ENCODE assay signal across 14 mouse cellular contexts in genomic region chr14:47937081-47937651, GRCm38 (mm10).
DNase-seq lines count a peak whose midpoint lies in the region; ATAC-seq and TF ChIP-seq lines count a peak whose summit lies in the region.
"Had no signal": no experiment of that assay in that cellular context is flagged by ENCODE, and none has a peak within 500 bp of the region (broad histone marks: within the 10 kb centered on the region; RNA-seq: fewer than 3 reads in every experiment).

No protein-coding gene starts in this region.

- H3K27ac ChIP-seq in forebrain, postnatal 0 days (ENCODE audit: low read depth, low read length) = no peak overlapping the region
- H3K27ac ChIP-seq in forebrain, embryonic 15.5 days (replicated peaks) = no peak overlapping the region
- no peak overlapping the region for H3K27ac ChIP-seq in lung, postnatal 0 days (ENCODE audit: low read length)

- no peak overlapping the region for H3K4me2 ChIP-seq in forebrain, postnatal 0 days (ENCODE audit: low read depth)
- H3K4me2 ChIP-seq in forebrain, embryonic 15.5 days (replicated peaks) = no peak overlapping the region
- no peak overlapping the region for H3K4me2 ChIP-seq in lung, postnatal 0 days (replicated peaks; ENCODE audit: low read depth, low read length)

- no peak overlapping the region for H3K4me3 ChIP-seq in forebrain, postnatal 0 days (ENCODE audit: low read depth, low read length)
- H3K4me3 ChIP-seq in forebrain, embryonic 15.5 days = no peak overlapping the region
- H3K4me3 ChIP-seq in lung, adult 2 months (replicated peaks; ENCODE audit: extremely low read depth, low read depth, low read length) = no peak overlapping the region
- H3K4me3 ChIP-seq in lung, postnatal 0 days (ENCODE audit: low read depth, low read length) = no peak overlapping the region
- H3K4me3 ChIP-seq: erythroblast, embryonic 14.5 days had no signal

- no peaks in the 10 kb centered on the region for H3K27me3 ChIP-seq in forebrain, postnatal 0 days (ENCODE audit: insufficient read depth, low read length)
- no peaks in the 10 kb centered on the region for H3K27me3 ChIP-seq in forebrain, embryonic 15.5 days
- no peaks in the 10 kb centered on the region for H3K27me3 ChIP-seq in lung, postnatal 0 days (replicated peaks; ENCODE audit: insufficient read depth, low read length)
- H3K27me3 ChIP-seq: CH12.LX had no signal

- no peak for TF ChIP-seq CTCF in forebrain, postnatal 0 days (IDR thresholded peaks at IDR 0.05; ENCODE audit: low read depth)
- no peak for TF ChIP-seq CTCF in lung, adult 2 months (IDR thresholded peaks at IDR 0.05; ENCODE audit: insufficient read depth, low read length)
- no peak for TF ChIP-seq CTCF in lung, postnatal 0 days (IDR thresholded peaks at IDR 0.05)

- TF ChIP-seq POLR2A in lung, adult 2 months (IDR thresholded peaks at IDR 0.05; ENCODE audit: borderline replicate concordance, extremely low read depth, low read depth, low read length) = no peak

- ATAC-seq in forebrain, postnatal 0 days = peak; percentile 64
- no peak for ATAC-seq in forebrain, embryonic 15.5 days (replicated peaks)
- peak; percentile 36; the same call in 1 of the 2 replicates for ATAC-seq in lung, postnatal 0 days
- ATAC-seq in megakaryocyte-erythroid progenitor cell, adult 5-6 weeks (replicated peaks; ENCODE audit: low FRiP score, low TSS enrichment, poor library complexity, severe bottlenecking) = no peak
- ATAC-seq: liver, postnatal 0 days had no signal

- H3K9me3 ChIP-seq in forebrain, postnatal 0 days (ENCODE audit: low read length) = no peaks in the 10 kb centered on the region
- H3K9me3 ChIP-seq in forebrain, embryonic 15.5 days = no peaks in the 10 kb centered on the region
- no peaks in the 10 kb centered on the region for H3K9me3 ChIP-seq in lung, postnatal 0 days (ENCODE audit: low read length)

- no peak for TF ChIP-seq EP300 in lung, postnatal 0 days (IDR thresholded peaks at IDR 0.05)

- H3K36me3 ChIP-seq in forebrain, postnatal 0 days (ENCODE audit: insufficient read depth) = no peaks in the 10 kb centered on the region
- H3K36me3 ChIP-seq in forebrain, embryonic 15.5 days = no peaks in the 10 kb centered on the region
- H3K36me3 ChIP-seq in lung, postnatal 0 days (ENCODE audit: insufficient read depth, low read length) = no peaks in the 10 kb centered on the region

- WGBS in forebrain, postnatal 0 days = 55% methylated on average over 7 of the region's 7 CpGs
- 83% methylated on average over 7 of the region's 7 CpGs for WGBS in forebrain, embryonic 15.5 days
- WGBS in lung, adult 2 months = 40% methylated on average over 7 of the region's 7 CpGs
- WGBS in lung, postnatal 0 days = 41% methylated on average over 7 of the region's 7 CpGs

- no peak overlapping the region for H3K9ac ChIP-seq in forebrain, postnatal 0 days
- H3K9ac ChIP-seq in forebrain, embryonic 15.5 days (replicated peaks) = no peak overlapping the region
- H3K9ac ChIP-seq in lung, postnatal 0 days (replicated peaks; ENCODE audit: low read depth) = no peak overlapping the region
- H3K9ac ChIP-seq: liver, postnatal 0 days had no signal

- no peaks in the 10 kb centered on the region for H3K4me1 ChIP-seq in forebrain, postnatal 0 days (ENCODE audit: insufficient read depth)
- no peaks in the 10 kb centered on the region for H3K4me1 ChIP-seq in forebrain, embryonic 15.5 days
- H3K4me1 ChIP-seq in lung, adult 2 months (ENCODE audit: control insufficient read depth, insufficient read depth, low read length) = no peaks in the 10 kb centered on the region; the same call in 1 of the 2 replicates
- no peaks in the 10 kb centered on the region for H3K4me1 ChIP-seq in lung, postnatal 0 days (ENCODE audit: insufficient read depth, low read depth, low read length)

- peak; percentile 39 for DNase-seq in forebrain, postnatal 0 days
- peak; percentile 14 to 43 for DNase-seq in lung, adult 18-20 months
- DNase-seq in lung, adult 2 months = no peak
- peak; percentile 19 for DNase-seq in brain, adult 2 months (ENCODE audit: low read depth, low spot score)
- peak; percentile 63 for DNase-seq in lung, postnatal 0 days (ENCODE audit: low spot score)
- no peak for DNase-seq in frontal cortex, postnatal 14 days (ENCODE audit: low spot score in 2 of 2)
- DNase-seq: cerebellum, adult 9-10 months; gastrocnemius, postnatal 36 days; liver, postnatal 0 days; thymus, postnatal 36 days had no signal

Comparison
In these comparisons a context has a peak if more than half of its experiments do, and no peak if none do; other contexts are left out.
1. ATAC-seq: peak in forebrain, postnatal 0 days (single experiment) and lung, postnatal 0 days (single experiment); none in forebrain, embryonic 15.5 days (single experiment) and megakaryocyte-erythroid progenitor cell, adult 5-6 weeks (single experiment).
2. DNase-seq: peak in forebrain, postnatal 0 days (single experiment), lung, adult 18-20 months (2 of 2), brain, adult 2 months (single experiment) and lung, postnatal 0 days (single experiment); none in lung, adult 2 months (single experiment) and frontal cortex, postnatal 14 days (0 of 2).